In the genomic region with DNA sequence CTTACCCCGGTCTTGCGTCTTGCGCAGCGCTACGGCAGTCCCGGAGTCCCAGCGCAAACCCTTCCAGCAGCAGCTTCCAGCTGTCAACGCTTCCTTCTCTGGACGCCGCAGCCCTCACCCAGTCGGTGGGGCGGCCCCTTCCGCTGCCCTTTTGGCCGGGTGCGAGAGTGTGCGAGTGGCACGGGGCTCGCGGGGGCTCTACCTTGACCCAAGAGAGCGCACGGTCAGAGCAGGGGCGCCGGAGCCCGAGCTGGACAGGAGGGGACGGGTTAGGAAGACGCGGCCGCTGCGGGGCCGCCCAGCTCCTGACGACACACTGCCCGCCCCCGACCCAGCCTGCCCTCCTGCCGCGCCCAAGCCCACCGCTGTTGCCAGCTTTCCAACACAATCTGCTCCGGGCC, we compare ENCODE assay signal across 8 mouse cellular contexts. TPM values are rescaled to one million over a fixed set of nuclear protein-coding genes. Genes with fewer than 3 reads are reported as not detected.
DNase-seq lines count a peak whose midpoint lies in the region; ATAC-seq and TF ChIP-seq lines count a peak whose summit lies in the region.

No protein-coding gene starts in this region.

- peaks cover 17% of the 10 kb centered on the region for H3K4me1 ChIP-seq in embryonic facial prominence, embryonic 13.5 days
- peaks cover 14% of the 10 kb centered on the region for H3K4me1 ChIP-seq in heart, embryonic 11.5 days (ENCODE audit: control insufficient read depth, insufficient read depth, low read length)
- H3K4me1 ChIP-seq in kidney, embryonic 15.5 days, result peaks cover 28% of the 10 kb centered on the region
- peaks cover 20% of the 10 kb centered on the region for H3K4me1 ChIP-seq in lung, adult 2 months (ENCODE audit: control insufficient read depth, insufficient read depth, low read length)
- peaks cover 12% of the 10 kb centered on the region for H3K4me1 ChIP-seq in olfactory bulb, adult 2 months (ENCODE audit: control insufficient read depth, insufficient read depth, low read length)

- peak overlapping the region; percentile 75 for H3K4me3 ChIP-seq in embryonic facial prominence, embryonic 13.5 days
- H3K4me3 ChIP-seq in heart, embryonic 11.5 days (ENCODE audit: low read depth, low read length), result peak overlapping the region; percentile 65
- H3K4me3 ChIP-seq in kidney, embryonic 15.5 days (replicated peaks), result peak overlapping the region; percentile 68
- peak overlapping the region; percentile 75 for H3K4me3 ChIP-seq in lung, adult 2 months (replicated peaks; ENCODE audit: extremely low read depth, low read depth, low read length)
- H3K4me3 ChIP-seq in olfactory bulb, adult 2 months (ENCODE audit: insufficient read depth, low read depth, low read length), result peak overlapping the region; percentile 65

- H3K27ac ChIP-seq in embryonic facial prominence, embryonic 13.5 days, result peak overlapping the region; percentile 71
- peak overlapping the region; percentile 57 for H3K27ac ChIP-seq in heart, embryonic 11.5 days (ENCODE audit: low read depth, low read length)
- H3K27ac ChIP-seq in kidney, embryonic 15.5 days, result peak overlapping the region; percentile 54
- peak overlapping the region; percentile 16; the same call in 1 of the 2 replicates for H3K27ac ChIP-seq in olfactory bulb, adult 2 months (ENCODE audit: insufficient read depth, low read depth, low read length)

- peak overlapping the region; percentile 88 for H3K4me2 ChIP-seq in embryonic facial prominence, embryonic 13.5 days
- peak overlapping the region; percentile 90 for H3K4me2 ChIP-seq in heart, embryonic 11.5 days
- peak overlapping the region; percentile 94 for H3K4me2 ChIP-seq in kidney, embryonic 15.5 days

- ATAC-seq in embryonic facial prominence, embryonic 13.5 days (ENCODE audit: insufficient number of reproducible peaks, insufficient read depth, low FRiP score, low TSS enrichment, low read depth), result 0 out of 2 replicates have a peak, but pooled peaks have one; percentile 34
- ATAC-seq in heart, embryonic 11.5 days (replicated peaks; ENCODE audit: insufficient number of reproducible peaks, low FRiP score, low TSS enrichment), result peak; percentile 64
- peak; percentile 50 for ATAC-seq in kidney, embryonic 15.5 days (replicated peaks; ENCODE audit: low FRiP score)

- no peak for TF ChIP-seq CTCF in lung, adult 2 months (IDR thresholded peaks at IDR 0.05; ENCODE audit: insufficient read depth, low read length)
- no peak for TF ChIP-seq CTCF in olfactory bulb, adult 2 months (IDR thresholded peaks at IDR 0.05; ENCODE audit: insufficient read depth, low read depth, low read length)

- no peaks in the 10 kb centered on the region for H3K9me3 ChIP-seq in embryonic facial prominence, embryonic 13.5 days
- no peaks in the 10 kb centered on the region for H3K9me3 ChIP-seq in heart, embryonic 11.5 days (replicated peaks; ENCODE audit: control insufficient read depth, low read length)
- no peaks in the 10 kb centered on the region for H3K9me3 ChIP-seq in kidney, embryonic 15.5 days (replicated peaks)

- 0% methylated on average over 37 of the region's 37 CpGs for WGBS in embryonic facial prominence, embryonic 13.5 days
- 0% methylated on average over 35 of the region's 37 CpGs for WGBS in heart, embryonic 11.5 days (ENCODE audit: insufficient replicate concordance)
- under 1% methylated on average over 37 of the region's 37 CpGs for WGBS in kidney, embryonic 15.5 days
- 1% methylated on average over 37 of the region's 37 CpGs for WGBS in lung, adult 2 months
- 2% methylated on average over 37 of the region's 37 CpGs for WGBS in olfactory bulb, adult 2 months

- H3K36me3 ChIP-seq in embryonic facial prominence, embryonic 13.5 days, result no peaks in the 10 kb centered on the region
- H3K36me3 ChIP-seq in heart, embryonic 11.5 days (ENCODE audit: control insufficient read depth, insufficient read depth, low read length), result no peaks in the 10 kb centered on the region
- no peaks in the 10 kb centered on the region for H3K36me3 ChIP-seq in kidney, embryonic 15.5 days

- H3K27me3 ChIP-seq in embryonic facial prominence, embryonic 13.5 days, result peaks cover 15% of the 10 kb centered on the region
- H3K27me3 ChIP-seq in heart, embryonic 11.5 days (ENCODE audit: control insufficient read depth, insufficient read depth, low read length), result peaks cover 5% of the 10 kb centered on the region; the same call in 1 of the 2 replicates
- peaks cover 20% of the 10 kb centered on the region for H3K27me3 ChIP-seq in kidney, embryonic 15.5 days

- DNase-seq in 416B (ENCODE audit: low read depth), result peak; percentile 50
- peak; percentile 39 for DNase-seq in adrenal gland, adult 8-10 months
- peak; percentile 75 for DNase-seq in lung, adult 2 months
- DNase-seq in thymus, postnatal 10 days (ENCODE audit: low spot score in 2 of 2), result peak; percentile 56 to 60

- H3K9ac ChIP-seq in embryonic facial prominence, embryonic 13.5 days, result peak overlapping the region; percentile 87
- peak overlapping the region; percentile 73 for H3K9ac ChIP-seq in heart, embryonic 11.5 days (ENCODE audit: low read depth, low read length)
- H3K9ac ChIP-seq in kidney, embryonic 15.5 days, result peak overlapping the region; percentile 71

- peak; percentile 59 for TF ChIP-seq POLR2A in lung, adult 2 months (IDR thresholded peaks at IDR 0.05; ENCODE audit: borderline replicate concordance, extremely low read depth, low read depth, low read length)
- peak; percentile 34; the same call in 1 of the 2 replicates for TF ChIP-seq POLR2A in olfactory bulb, adult 2 months (IDR thresholded peaks at IDR 0.05; ENCODE audit: insufficient read depth, low read depth, low read length)

RNA-seq across cellular contexts. Expression of a gene that starts 0.9 kb away (rescaled TPM):
- total RNA-seq in adrenal gland, adult 8-10 months (2022), result 10 to 100 TPM; 16.5 to 41.1 (median 28.6) TPM
- 16.3 and 16.8 TPM in 2 replicates for polyA plus RNA-seq in embryonic facial prominence, embryonic 13.5 days (2015; fragmentation: Nextera tagmentation; extraction: Ambion mirVana)
- polyA plus RNA-seq in heart, embryonic 11.5 days (2014; fragmentation: Nextera tagmentation; extraction: Ambion mirVana), result 5.6 and 5.9 TPM in 2 replicates
- polyA plus RNA-seq in kidney, embryonic 15.5 days (2015; fragmentation: Nextera tagmentation; extraction: Ambion mirVana), result 5.9 and 6.0 TPM in 2 replicates
- polyA plus RNA-seq in lung, adult 2 months (2012; rRNA removed), result 38.4 and 53.7 TPM in 2 replicates
- polyA plus RNA-seq in olfactory bulb, adult 2 months (2012; ENCODE audit: insufficient read depth, insufficient read length, low replicate concordance, missing spikeins), result 167 TPM in 1 of 2 replicates, not detected in the other

RNA-seq across cellular contexts. Expression of a gene that starts 3.9 kb away (rescaled TPM):
- 10 to 100 TPM; 24.1 to 31.9 (median 27.0) TPM for total RNA-seq in adrenal gland, adult 8-10 months (2022)
- 43.2 and 47.9 TPM in 2 replicates for polyA plus RNA-seq in embryonic facial prominence, embryonic 13.5 days (2015; fragmentation: Nextera tagmentation; extraction: Ambion mirVana)
- 25.4 and 27.2 TPM in 2 replicates for polyA plus RNA-seq in heart, embryonic 11.5 days (2014; fragmentation: Nextera tagmentation; extraction: Ambion mirVana)
- 40.2 and 41.4 TPM in 2 replicates for polyA plus RNA-seq in kidney, embryonic 15.5 days (2015; fragmentation: Nextera tagmentation; extraction: Ambion mirVana)
- 15.9 and 22.4 TPM in 2 replicates for polyA plus RNA-seq in lung, adult 2 months (2012; rRNA removed)
- not detected in 2 replicates for polyA plus RNA-seq in olfactory bulb, adult 2 months (2012; ENCODE audit: insufficient read depth, insufficient read length, low replicate concordance, missing spikeins)

RNA-seq across cellular contexts. Expression of a gene that starts 39.0 kb away (rescaled TPM):
- total RNA-seq in adrenal gland, adult 8-10 months (2022), result 10 to 100 TPM; 13.4 to 26.6 (median 19.3) TPM
- 120 and 127 TPM in 2 replicates for polyA plus RNA-seq in embryonic facial prominence, embryonic 13.5 days (2015; fragmentation: Nextera tagmentation; extraction: Ambion mirVana)
- polyA plus RNA-seq in heart, embryonic 11.5 days (2014; fragmentation: Nextera tagmentation; extraction: Ambion mirVana), result 91.1 and 98.5 TPM in 2 replicates
- 106 and 107 TPM in 2 replicates for polyA plus RNA-seq in kidney, embryonic 15.5 days (2015; fragmentation: Nextera tagmentation; extraction: Ambion mirVana)
- 11.4 and 17.3 TPM in 2 replicates for polyA plus RNA-seq in lung, adult 2 months (2012; rRNA removed)
- not detected in 2 replicates for polyA plus RNA-seq in olfactory bulb, adult 2 months (2012; ENCODE audit: insufficient read depth, insufficient read length, low replicate concordance, missing spikeins)

RNA-seq across cellular contexts. Expression of a gene that starts 39.8 kb away (rescaled TPM):
- total RNA-seq in adrenal gland, adult 8-10 months (2022), result 1 to 10 TPM; 1.1 to 1.7 (median 1.3) TPM
- polyA plus RNA-seq in embryonic facial prominence, embryonic 13.5 days (2015; fragmentation: Nextera tagmentation; extraction: Ambion mirVana), result 8.2 and 8.3 TPM in 2 replicates
- 0.96 and 1.5 TPM in 2 replicates for polyA plus RNA-seq in heart, embryonic 11.5 days (2014; fragmentation: Nextera tagmentation; extraction: Ambion mirVana)
- polyA plus RNA-seq in kidney, embryonic 15.5 days (2015; fragmentation: Nextera tagmentation; extraction: Ambion mirVana), result 1.2 TPM in 2 replicates
- 0.36 and 0.51 TPM in 2 replicates for polyA plus RNA-seq in lung, adult 2 months (2012; rRNA removed)
- polyA plus RNA-seq in olfactory bulb, adult 2 months (2012; ENCODE audit: insufficient read depth, insufficient read length, low replicate concordance, missing spikeins), result not detected in 2 replicates

RNA-seq across cellular contexts. Expression of a gene that starts 46.9 kb away (rescaled TPM):
- total RNA-seq in adrenal gland, adult 8-10 months (2022), result 10 to 100 TPM; 41.4 to 69.7 (median 60.1) TPM
- polyA plus RNA-seq in embryonic facial prominence, embryonic 13.5 days (2015; fragmentation: Nextera tagmentation; extraction: Ambion mirVana), result 0.80 and 1.0 TPM in 2 replicates
- polyA plus RNA-seq in heart, embryonic 11.5 days (2014; fragmentation: Nextera tagmentation; extraction: Ambion mirVana), result 0.49 and 0.57 TPM in 2 replicates
- polyA plus RNA-seq in kidney, embryonic 15.5 days (2015; fragmentation: Nextera tagmentation; extraction: Ambion mirVana), result 0.73 and 1.6 TPM in 2 replicates
- polyA plus RNA-seq in lung, adult 2 months (2012; rRNA removed), result 10.0 and 10.3 TPM in 2 replicates
- not detected in 2 replicates for polyA plus RNA-seq in olfactory bulb, adult 2 months (2012; ENCODE audit: insufficient read depth, insufficient read length, low replicate concordance, missing spikeins)

Comparison
In these comparisons a context has a peak if more than half of its experiments do, and no peak if none do; other contexts are left out.
1. Peak in every context shown above with its lines: DNase-seq, ATAC-seq, H3K4me3 ChIP-seq and H3K27ac ChIP-seq.
2. H3K27ac ChIP-seq: peak in every context shown above with its lines; median percentile 71 in embryonic facial prominence, embryonic 13.5 days; 57 in heart, embryonic 11.5 days; 54 in kidney, embryonic 15.5 days; 16 in olfactory bulb, adult 2 months.
3. RNA of a gene that starts 3.9 kb away (polyA plus RNA-seq): 43.2 to 47.9 TPM in embryonic facial prominence, embryonic 13.5 days, 40.2 to 41.4 TPM in kidney, embryonic 15.5 days, 25.4 to 27.2 TPM in heart, embryonic 11.5 days and 15.9 to 22.4 TPM in lung, adult 2 months; not detected in olfactory bulb, adult 2 months; every median in the first group is over 10 times any median in the second.